Mouse (Mus musculus): ENCODE measurements at regions not wholly inside any gene's neighbourhood (a gene's known extent, or its start where the extent isn't known, plus 50 kb on each side); places are given as distances from the start of the nearest gene placed in this dataset.
A peak's percentile ranks its signal among the peaks of the same experiment; 100 is the strongest.

DNA sequence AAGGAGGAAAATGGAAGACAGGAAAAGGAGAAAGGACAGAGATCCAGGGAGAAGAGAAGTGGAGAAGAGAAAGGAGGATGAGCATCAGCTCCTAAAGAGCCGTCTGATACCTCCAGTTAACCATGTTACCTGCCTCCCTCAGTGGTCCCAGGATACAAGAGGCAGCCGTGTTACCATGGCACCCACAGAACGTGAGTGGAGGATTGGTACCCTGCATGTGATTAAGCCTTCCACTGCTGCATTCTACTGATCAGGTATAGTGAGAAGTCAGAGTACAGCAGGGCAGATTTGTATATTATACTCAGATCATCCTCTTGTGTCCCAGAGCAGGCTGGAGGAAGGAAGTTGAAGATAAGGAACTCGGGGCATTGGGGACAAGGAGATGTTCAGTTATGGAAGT, 115.5 kb upstream of the Tas2r119 start:
- DNase-seq (ENCODE audit: low read depth, low spot score) = no peak

DNA sequence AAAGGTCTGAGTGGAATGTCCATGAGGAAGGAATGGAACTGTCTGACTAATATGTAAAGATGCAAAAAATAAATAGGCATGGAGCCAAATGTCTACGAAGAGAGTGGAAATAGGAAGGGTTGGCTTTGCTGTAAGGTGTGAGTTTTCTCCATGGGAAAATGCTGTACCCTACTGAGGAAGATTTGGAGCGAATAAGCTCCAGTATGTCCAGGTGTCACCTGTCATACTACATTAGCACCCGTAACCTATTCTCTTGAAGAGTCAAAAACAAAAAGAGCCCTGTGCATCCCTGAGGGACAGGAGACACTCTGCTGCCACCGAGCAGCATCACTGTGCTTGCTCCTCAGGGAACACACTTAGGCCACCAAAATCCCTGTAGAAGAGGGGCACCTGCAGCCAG, 95.0 kb upstream of the Tas2r119 start:
- no peak for DNase-seq (ENCODE audit: low read depth, low spot score)

DNA sequence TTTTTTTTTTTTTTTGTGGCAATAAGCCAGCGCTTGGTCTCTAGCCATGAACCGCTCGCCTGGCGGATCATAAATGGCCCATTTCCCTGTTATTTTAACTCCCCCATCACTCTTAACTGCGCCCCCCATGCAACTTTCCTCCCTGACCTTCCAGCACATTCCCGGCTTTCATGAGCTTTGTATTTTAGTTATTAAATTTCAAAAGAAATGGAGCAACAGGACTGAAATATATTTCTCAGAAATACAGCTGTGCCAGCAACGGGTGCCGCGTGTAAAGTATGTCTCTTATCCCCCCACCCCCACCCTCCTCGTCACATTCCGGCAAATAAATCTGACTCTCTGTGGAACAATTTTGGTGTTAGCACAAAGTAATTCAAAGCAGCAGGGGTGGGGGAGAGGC, 83.2 kb upstream of the Tas2r119 start:
- peak; percentile 22 for DNase-seq (ENCODE audit: low read depth, low spot score)

DNA sequence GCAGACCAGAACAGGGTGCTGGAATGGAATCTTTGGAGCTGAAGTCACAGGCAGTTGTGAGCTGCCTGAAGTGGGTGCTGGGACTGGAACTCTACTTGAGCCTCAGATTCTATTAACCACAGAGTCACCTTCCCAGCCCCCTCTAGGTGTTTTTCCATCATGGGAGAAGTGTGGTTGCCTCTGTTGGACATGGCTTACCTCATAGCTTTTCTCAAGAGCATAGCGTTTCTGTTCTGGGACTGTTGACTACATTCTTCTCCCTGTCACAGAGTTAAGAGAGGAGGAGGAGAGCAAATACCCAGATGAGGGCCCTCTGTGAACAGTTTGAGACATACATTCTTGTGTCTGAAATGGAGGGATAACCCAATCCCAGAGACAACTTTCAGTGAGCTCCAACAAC, 81.5 kb upstream of the Tas2r119 start:
- no peak for DNase-seq (ENCODE audit: low read depth, low spot score)

DNA sequence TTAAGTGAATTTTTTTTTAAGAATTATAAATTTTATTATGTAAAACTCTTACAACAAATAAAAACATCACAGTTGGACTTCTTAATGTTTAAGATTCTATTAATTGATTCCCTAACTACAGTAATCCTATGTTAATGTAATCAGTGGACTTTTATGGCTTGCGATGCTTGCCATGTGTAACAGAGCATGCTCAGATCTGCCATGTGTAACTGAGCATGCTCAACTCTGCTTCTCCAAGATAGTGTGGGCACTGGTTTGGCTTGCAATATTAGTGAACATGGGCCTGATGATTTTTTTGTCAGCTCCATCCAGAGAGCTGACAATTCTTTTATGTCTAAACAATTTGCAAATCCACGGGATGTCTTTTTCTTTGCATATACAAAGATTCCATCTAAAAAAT, 66.4 kb upstream of the Tas2r119 start:
- DNase-seq (ENCODE audit: low read depth, low spot score) = no peak
